Mouse (Mus musculus) cerebellum, adult 2 months (tissue): ENCODE measurements around the gene Arhgap17. TPM values are rescaled to one million over a fixed set of nuclear protein-coding genes. Genes with fewer than 3 reads are reported as not detected.

ENCODE experiments used
- DNase-seq, 2 experiments: peaks; one replicate each; pipeline ENCODE4 v3.0.0; 2021
- H3K27ac ChIP-seq: fragments of 200-500 bp; 2 replicates; pipeline ENCODE4 v1.5.1; 2012; ENCODE audit warnings: low read length, control low read depth, inconsistent platforms; ENCODE audit not compliant: insufficient read depth
- H3K27me3 ChIP-seq: fragments of 200-500 bp; 2 replicates; pipeline ENCODE4 v1.6.1; 2012; ENCODE audit warnings: inconsistent platforms, mild to moderate bottlenecking, low read length, moderate library complexity; ENCODE audit not compliant: control insufficient read depth, insufficient read depth
- H3K4me1 ChIP-seq: fragments of 200-500 bp; 2 replicates; pipeline ENCODE4 v1.6.1; 2011; ENCODE audit warnings: low read length; ENCODE audit not compliant: control insufficient read depth, insufficient read depth
- H3K4me3 ChIP-seq: fragments of 200-500 bp; replicated peaks from 2 replicates; pipeline ENCODE3; 2011; ENCODE audit warnings: mild to moderate bottlenecking, low read depth, low read length, control low read depth; ENCODE audit not compliant: insufficient read depth
- CTCF ChIP-seq: fragments of 200-500 bp; IDR thresholded peaks from 2 replicates; pipeline ENCODE4 v1.5.1; 2011; ENCODE audit warnings: low read depth, mild to moderate bottlenecking, control low read depth, low read length, moderate library complexity, borderline replicate concordance; ENCODE audit not compliant: insufficient read depth
- POLR2A ChIP-seq: fragments of 200-500 bp; IDR thresholded peaks from 2 replicates; pipeline ENCODE4 v1.6.1; 2011; ENCODE audit warnings: low read length, control low read depth, borderline replicate concordance; ENCODE audit not compliant: insufficient read depth
- WGBS: fragments of 180-500 bp; shearing (Covaris S2); methylation state at CpG from one replicate; pipeline ENCODE4 v1.1.7; 2018; 5-methylcytosine and 5-hydroxymethylcytosine counted together
- polyA plus RNA-seq: library from polyadenylated mRNA; depleted of rRNA; stranded (reverse); fragments of >200 nt; gene quantifications from 2 replicates; pipeline ENCODE4 v1.2.3, GENCODE M21; 2012

The Arhgap17 gene
- polyA plus RNA-seq, 1 experiment, result 21.2 TPM

GRCm38 (mm10) chr7:123367218-123368150 lies 2.2 kb downstream of the Arhgap17 start:
- Histone ChIP-seq H3K4me1 (peaks cover 24% of the 10 kb centered on the region), H3K27ac (0 out of 2 replicates have a peak overlapping the region, but pooled peaks have one; percentile 45), H3K4me3 (peak overlapping the region; percentile 17), H3K27me3 (no peaks in the 10 kb centered on the region)
- TF ChIP-seq POLR2A (no peak), CTCF (no peak)
- no peak for DNase-seq
- WGBS, result 66% methylated on average over 16 of the region's 16 CpGs

GRCm38 (mm10) chr7:123366806-123367205 lies 2.9 kb downstream of the Arhgap17 start:
- no peak for TF ChIP-seq CTCF
- no peak for TF ChIP-seq POLR2A
- 53% methylated on average over 8 of the region's 8 CpGs for WGBS
- Histone ChIP-seq H3K27ac (peak overlapping the region; percentile 45), H3K27me3 (no peaks in the 10 kb centered on the region), H3K4me1 (peaks cover 24% of the 10 kb centered on the region), H3K4me3 (no peak overlapping the region)
- DNase-seq, result no peak

- H3K27me3 ChIP-seq, result no peaks in the 10 kb centered on the region
- peak overlapping the region; percentile 45 for H3K27ac ChIP-seq
- WGBS, result 24% methylated on average over 7 of the region's 7 CpGs
- TF ChIP-seq CTCF (no peak), POLR2A (0 out of 2 replicates have a peak, but pooled peaks have one; percentile 10)
- DNase-seq, result peak; percentile 57 to 60
- no peak overlapping the region for H3K4me3 ChIP-seq
- peaks cover 24% of the 10 kb centered on the region for H3K4me1 ChIP-seq
Measured at GRCm38 (mm10) chr7:123365876-123366741, 3.6 kb downstream of the Arhgap17 start.

GRCm38 (mm10) chr7:123363971-123364370 lies 5.7 kb downstream of the Arhgap17 start:
- TF ChIP-seq CTCF (no peak), POLR2A (no peak)
- WGBS, result 90% methylated on average over 8 of the region's 8 CpGs
- Histone ChIP-seq H3K4me3 (no peak overlapping the region), H3K27me3 (no peaks in the 10 kb centered on the region), H3K4me1 (peaks cover 28% of the 10 kb centered on the region), H3K27ac (no peak overlapping the region)
- DNase-seq, result no peak

GRCm38 (mm10) chr7:123362806-123363205 lies 6.9 kb downstream of the Arhgap17 start:
- Histone ChIP-seq H3K4me3 (no peak overlapping the region), H3K27ac (no peak overlapping the region), H3K27me3 (no peaks in the 10 kb centered on the region), H3K4me1 (peaks cover 29% of the 10 kb centered on the region)
- TF ChIP-seq CTCF, result no peak
- TF ChIP-seq POLR2A, result no peak
- DNase-seq, result no peak
- WGBS, result 92% methylated on average over 3 of the region's 3 CpGs

- no peak overlapping the region for H3K27ac ChIP-seq
- H3K4me1 ChIP-seq, result peaks cover 20% of the 10 kb centered on the region
- WGBS, result 93% methylated on average over 7 of the region's 7 CpGs
- no peak for DNase-seq
- H3K27me3 ChIP-seq, result no peaks in the 10 kb centered on the region
- no peak for TF ChIP-seq POLR2A
- no peak for TF ChIP-seq CTCF
- no peak overlapping the region for H3K4me3 ChIP-seq
Measured at GRCm38 (mm10) chr7:123361229-123361980, 8.3 kb downstream of the Arhgap17 start.

GRCm38 (mm10) chr7:123360185-123360584 lies 9.5 kb downstream of the Arhgap17 start:
- no peaks in the 10 kb centered on the region for H3K27me3 ChIP-seq
- H3K4me1 ChIP-seq, result peaks cover 11% of the 10 kb centered on the region
- H3K27ac ChIP-seq, result no peak overlapping the region
- no peak for DNase-seq
- TF ChIP-seq CTCF (no peak), POLR2A (no peak)
- 69% methylated on average over 5 of the region's 5 CpGs for WGBS
- no peak overlapping the region for H3K4me3 ChIP-seq
